Mouse (Mus musculus) ES-CJ7 (cell line): ENCODE measurements around the gene Shisa5.

Experiments
- DNase-seq: peaks from one replicate; pipeline ENCODE4 v3.0.0; 2011; ENCODE audit warnings: low read depth, low spot score

The Shisa5 gene

DNA sequence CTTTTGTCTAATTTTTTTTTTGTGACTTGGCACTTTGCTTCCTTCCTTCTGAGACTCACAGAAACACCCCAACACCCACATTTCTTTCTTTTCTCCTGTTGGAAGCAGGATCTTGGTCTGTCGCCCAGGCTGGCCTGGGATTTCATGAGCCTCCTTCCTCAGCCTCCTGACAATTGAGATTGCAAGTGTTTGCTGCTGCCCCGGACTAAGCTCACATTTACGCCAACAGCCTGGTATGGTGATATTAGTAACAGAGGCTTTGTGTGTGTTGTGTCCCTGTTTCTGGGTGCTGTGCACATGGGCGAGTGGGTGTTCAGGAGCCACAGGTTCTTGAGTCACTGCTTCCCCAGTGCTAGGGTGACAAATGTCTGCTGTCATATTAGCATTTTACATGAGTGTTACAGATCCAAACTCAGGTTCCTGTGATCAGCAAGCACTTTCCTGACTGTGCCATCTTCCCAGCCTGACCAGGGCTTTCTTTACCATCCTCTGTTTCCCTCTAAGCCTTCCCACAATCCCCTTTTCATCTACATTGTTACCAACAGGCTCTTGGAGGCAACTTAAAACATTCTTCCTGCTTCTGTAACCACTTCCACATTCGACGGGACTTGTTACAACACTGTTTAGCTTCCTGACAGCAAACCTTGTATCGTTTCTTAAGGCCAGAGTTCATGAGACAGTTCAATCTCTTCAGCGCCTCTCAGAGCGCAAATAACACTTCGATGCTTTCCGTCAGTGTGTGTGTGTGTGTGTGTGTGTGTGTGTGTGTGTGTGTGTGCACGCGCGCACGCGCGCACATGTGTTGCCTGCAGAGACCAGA, 15.3 kb upstream of the Shisa5 start:
- no peak for DNase-seq

DNA sequence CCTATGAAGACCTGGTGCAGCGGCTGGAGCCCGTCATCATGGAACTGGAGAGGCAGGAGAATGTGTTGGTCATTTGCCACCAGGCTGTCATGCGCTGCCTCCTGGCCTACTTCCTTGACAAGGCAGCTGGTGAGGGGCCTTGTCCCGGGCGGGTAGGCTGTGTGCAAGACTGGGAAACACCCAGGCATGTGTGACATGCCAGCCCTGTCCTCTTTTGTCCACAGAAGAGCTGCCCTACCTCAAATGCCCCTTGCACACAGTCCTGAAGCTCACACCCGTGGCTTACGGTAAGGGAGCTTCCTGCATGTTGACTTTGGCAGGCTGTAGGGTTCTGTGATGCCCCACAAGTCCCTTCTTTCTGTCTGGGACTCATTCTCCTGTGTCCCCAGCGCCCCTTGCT, 10.8 kb upstream of the Shisa5 start:
- no peak for DNase-seq

DNA sequence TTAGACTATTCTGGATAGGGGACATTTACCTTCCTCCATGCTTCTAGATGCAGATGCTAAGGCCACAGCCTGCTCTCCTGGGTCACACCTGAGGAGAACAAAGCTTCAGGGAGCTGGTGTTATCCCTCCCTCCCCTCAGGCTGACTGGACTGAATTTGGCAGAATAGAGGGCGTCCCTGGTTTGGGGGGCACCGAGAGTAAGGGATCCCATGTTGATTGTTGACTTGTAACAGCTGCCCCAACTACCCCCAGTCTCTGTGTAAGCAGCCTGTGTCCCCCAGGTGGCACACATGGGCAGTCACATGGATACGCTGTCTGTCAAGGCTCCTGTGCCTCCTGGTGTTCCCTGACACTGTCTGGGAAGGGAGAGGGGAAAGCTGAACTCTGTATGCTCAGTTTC, 9.9 kb upstream of the Shisa5 start:
- DNase-seq = no peak

DNA sequence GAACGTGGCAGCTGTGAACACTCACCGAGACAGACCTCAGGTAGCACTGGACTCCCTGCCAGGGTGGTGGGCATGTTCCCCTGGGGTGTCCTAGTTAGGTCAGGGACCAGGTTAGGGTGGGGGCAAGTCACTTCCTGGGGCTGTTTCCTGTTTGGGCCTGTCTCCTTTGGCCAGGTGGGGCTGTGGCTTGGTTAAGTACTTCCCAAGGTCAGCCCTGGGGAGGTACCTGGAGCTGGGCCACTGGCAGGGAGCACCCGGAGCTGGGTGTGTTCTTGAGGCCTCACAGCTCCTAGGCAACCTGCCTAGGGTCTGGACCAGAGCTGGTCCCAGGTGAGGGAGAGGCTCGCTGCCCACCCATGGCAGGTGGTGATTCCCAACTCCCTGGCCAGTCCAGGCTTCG, 9.4 kb upstream of the Shisa5 start:
- no peak for DNase-seq

DNA sequence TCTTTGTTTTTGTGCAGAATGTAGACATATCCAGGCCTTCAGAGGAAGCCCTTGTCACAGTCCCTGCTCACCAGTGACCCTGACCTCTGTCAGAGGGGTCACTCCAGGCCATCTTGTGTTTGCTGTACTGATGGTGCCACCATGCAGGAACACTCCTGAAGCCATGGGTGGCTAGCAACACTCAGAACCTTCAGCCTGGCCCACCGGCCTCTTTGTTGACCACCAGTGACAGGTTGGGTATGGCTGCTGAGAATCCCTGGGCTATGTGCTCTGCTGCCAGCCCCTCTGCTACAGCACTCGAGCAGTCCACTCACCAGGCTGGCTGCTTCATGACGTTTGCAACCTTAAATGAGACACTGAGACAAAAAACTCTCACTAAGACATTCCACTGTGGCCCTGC, 8.1 kb upstream of the Shisa5 start:
- DNase-seq = no peak

DNA sequence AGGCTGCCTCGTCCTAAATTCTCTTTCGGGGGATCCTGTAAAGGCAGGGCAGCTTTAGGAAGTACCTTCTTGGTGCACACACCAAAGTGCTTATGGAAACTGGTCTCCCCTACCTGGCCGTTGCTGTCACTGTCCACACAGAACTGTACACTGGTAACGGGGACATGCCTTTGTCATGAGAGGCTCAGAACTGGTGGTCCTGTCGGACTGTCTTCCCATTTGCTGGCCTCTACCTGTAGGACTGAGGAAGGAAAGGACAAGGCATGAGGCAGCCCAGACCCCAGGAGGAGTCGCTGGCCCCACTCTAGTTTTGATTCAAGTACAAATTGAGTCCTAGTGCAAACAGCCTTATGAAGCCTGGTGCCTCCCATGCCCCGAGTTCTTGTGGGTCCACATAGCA, 7.4 kb upstream of the Shisa5 start:
- DNase-seq = no peak

DNA sequence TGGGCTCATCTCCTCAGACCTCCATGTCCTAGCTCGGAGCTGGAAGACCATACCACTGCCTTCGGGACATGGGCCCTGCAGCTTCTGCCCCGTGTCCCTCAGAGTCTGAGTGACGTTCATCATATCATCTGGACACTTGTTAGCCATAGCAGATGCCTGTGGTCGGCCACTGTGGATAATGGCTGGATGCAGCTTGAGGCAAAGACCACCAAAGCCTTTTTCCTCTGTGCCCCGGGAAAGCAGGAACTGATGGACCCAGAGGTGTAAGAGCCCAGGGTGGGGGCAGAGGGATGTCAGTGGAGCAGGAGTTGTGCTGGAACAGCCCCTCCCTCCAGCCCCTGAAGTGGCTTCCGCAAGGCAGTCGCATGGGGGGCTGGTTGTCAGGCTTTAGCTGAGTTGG, 6.7 kb upstream of the Shisa5 start:
- no peak for DNase-seq

DNA sequence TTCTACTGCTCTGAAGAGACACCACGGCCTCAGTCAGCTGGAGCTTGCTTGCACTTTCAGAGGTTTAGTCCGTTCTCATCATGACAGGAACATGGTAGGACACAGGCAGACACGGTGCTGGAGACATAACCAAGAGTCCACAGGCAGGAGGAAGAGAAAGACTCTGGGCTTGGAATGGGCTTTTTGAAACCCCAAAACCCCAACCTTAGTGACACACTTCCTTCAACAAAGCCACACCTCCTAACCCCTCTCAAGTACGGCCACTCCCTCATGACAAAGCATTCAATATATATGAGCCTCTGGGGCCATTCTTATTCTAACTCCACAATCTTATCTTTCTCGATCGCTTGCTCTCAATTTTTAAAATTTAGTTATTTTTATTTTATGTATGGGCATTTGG, 5.9 kb upstream of the Shisa5 start:
- DNase-seq = no peak

DNA sequence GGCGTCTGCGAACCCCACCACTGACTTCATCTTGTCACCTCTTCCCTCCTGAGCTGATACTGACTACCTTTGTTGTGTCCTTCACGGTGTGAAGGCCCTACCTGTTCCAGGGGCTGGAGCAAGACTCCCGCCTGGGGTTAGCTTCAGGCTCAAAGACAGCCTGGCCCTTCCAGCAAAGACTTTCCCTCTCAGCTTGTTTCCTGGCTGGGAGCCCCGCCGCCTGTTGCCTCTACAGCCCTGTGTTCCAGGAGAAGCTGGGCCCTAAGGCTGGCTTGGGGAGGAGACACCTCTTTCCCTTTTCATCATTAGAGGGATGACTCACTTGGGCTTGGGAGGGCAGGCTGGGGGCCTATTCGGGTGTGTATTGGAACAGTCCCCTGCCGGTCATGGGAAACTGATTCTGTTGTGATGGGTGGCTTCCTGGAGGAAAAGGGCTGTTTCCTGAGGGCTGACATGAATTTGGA, 568 bp downstream of the Shisa5 start:
- peak; percentile 31 for DNase-seq

DNA sequence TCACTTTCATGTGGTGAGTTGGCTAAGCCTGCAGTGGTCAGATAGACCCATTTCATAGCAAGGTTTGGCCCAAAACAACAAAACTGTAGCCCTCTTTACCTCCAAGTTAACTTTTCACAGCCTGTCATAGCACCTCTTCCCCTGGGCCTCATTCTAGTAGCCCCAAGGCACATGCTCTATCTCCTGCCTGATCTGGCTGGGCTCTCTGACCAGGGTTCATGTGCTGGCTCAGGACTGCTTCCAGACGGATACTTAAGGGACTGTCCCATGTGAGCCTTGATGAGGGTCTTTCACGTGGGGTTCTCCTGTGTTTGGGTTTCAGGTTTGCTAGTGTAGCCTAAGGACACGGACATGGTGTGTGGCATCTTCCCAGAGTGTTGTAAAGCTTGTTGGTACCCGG, 1.3 kb downstream of the Shisa5 start:
- DNase-seq = no peak

DNA sequence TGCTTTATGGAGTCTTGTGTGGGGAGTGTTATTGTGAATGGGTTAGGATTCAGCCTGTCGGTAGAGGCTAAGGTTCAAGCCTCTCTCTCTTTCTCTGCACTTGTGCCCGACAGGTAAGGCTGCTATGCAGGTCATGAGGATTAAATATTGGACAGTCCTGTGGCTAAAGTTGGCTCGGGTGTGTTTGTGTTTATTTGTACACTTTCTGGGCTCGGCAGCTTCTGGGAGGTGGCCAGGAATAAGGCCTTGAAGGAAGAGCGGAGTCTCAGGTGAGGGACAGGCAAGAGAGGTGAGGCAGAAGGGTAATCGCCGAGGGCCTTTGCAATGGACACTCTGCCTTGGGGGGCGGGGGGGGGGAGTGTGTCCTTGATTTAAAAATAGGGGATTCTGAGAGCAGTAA, 1.9 kb downstream of the Shisa5 start:
- no peak for DNase-seq

DNA sequence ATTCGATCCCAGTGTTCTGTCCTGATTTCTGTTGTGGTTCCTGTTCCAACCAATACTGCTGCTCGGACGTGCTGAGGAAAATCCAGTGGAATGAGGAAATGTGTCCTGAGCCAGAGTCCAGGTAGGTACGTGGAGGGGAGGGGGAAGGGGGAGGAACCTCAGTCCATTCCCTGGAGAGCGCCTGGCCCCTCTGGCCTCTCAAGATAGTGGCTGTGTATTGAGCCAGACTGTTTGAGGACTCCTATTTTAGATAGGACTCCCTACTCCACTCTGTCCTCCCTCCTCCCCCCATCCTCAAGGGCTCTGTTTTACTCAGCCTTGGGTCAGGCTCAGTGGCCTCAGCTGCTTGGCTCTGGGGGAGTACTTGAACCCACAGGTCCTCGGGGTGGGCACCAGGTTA, 2.5 kb downstream of the Shisa5 start:
- no peak for DNase-seq

DNA sequence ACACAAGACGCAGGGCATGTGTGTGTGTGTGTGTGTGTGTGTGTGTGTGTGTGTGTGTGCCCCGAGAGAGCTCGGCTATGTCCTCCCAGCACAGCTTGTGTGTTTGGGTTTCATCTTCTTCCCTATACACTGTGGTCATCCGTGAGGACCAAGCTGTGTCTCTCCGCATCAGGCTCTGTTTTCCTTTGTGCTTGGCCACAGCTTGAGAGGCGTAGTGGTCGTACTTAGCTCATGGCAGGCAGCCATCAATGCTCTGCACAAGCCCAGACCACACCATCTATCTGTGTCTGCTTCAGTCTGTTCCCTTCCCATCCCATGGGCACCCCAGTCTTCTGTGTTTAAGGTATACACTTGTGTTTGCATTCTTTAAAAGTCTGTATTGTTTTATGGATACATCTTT, 3.0 kb downstream of the Shisa5 start:
- no peak for DNase-seq

DNA sequence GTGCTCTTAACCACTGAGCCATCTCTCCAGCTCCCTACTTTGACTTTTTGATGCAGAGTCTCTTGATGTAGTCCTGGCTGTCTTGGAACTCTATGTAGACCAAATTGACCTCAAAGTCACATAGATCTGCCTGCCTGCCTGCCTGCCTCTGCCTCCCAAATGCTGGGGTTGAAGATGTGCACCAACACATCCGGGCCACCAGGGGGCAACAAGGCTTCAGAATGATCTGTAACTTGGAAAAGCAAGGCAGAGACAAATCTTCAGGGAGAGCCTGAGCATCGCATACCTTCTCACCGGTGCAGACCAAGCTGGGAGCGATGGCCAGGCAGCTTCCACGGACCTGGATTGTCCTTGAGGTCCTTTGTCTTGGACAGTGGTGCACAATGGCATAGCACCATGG, 7.9 kb downstream of the Shisa5 start:
- DNase-seq = peak; percentile 84

DNA sequence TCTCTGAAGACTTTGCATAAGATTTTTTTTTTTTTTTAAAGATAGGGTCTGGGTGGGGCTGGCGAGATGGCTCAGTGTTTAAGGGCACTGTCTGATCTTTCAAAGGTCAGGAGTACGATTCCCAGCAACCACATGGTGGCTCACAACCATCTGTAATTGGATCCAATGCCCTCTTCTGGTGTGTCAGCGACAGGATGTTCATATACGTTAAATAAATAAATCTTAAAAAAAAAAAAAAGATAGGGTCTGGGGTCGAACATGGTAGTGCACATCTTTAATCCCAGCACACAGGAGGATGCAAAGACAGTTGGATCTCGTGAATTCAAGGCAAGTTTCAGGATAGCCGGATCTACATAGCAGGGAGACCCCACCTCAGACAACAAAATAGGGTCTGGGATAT, 11.0 kb downstream of the Shisa5 start:
- DNase-seq = no peak

DNA sequence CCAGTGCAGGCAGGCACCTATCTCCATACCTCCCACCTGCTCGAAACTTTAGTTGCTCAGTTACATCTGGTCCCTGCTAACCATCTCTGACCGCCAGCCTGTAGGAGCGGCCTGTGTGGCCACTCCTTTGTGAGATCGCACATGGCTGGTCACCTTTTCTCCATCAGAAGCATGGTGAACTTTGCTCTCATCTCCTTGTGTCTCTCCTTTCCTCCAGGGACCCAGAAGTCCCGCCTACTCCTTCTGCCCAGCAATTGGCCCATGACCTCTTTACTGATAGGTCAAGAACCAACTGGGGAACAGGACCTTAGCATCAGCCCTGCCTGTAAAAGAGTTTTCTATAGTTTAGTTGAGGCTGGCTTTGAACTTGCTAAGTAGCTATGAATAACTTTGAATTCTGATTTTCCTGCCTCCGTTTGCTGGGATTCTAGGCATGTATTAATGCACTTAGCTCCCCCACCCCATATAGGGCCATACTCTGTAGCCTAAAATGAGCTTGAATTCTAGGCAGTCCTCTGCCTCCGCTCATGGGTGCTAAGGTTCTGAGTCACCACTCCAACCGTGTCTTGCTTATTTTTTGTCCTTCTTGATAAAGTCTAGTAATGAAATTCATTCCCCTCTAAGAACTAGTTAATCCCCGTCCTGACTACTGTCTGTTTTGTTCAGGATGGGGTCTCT, 11.8 kb downstream of the Shisa5 start:
- peak; percentile 56 for DNase-seq

DNA sequence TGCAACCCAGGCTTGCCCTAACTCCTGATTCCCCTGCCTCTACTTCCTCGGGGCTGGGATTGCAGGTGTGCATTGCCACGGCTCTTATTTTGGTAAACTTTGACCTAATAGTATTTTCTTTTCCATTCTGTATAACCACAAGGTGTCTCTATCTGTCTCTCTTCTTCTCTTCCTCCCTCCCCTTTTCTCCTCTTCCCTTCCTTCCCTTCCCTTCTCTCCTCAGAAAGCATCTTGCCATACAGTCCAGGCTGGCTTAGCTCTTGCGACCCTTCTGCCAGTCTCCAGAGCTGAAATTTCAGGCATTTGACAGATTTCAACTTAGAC, 12.3 kb downstream of the Shisa5 start:
- DNase-seq = no peak

DNA sequence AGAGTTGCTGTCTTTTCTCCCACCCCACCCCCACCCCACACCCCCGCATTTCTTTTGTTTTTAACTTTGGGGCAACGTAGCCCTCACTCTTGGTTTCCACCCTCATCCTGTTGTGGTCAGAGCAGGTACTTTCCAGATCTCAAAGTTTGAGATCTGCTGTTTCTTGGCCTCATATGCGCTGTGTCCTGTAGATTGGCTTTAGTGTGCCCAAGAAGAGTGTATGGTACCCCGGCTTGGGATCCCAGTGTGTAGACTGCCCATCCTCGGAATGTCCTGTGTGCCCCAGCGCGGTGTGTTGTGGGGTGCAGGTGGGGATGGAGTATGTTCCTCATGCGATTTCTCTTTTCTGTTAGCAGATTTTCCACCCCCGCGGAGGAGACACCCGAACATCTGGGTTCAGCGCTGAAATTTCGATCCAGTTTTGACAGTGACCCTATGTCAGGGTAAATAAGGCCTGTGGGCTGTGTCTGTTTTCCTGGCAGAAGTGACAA, 12.7 kb downstream of the Shisa5 start:
- no peak for DNase-seq

DNA sequence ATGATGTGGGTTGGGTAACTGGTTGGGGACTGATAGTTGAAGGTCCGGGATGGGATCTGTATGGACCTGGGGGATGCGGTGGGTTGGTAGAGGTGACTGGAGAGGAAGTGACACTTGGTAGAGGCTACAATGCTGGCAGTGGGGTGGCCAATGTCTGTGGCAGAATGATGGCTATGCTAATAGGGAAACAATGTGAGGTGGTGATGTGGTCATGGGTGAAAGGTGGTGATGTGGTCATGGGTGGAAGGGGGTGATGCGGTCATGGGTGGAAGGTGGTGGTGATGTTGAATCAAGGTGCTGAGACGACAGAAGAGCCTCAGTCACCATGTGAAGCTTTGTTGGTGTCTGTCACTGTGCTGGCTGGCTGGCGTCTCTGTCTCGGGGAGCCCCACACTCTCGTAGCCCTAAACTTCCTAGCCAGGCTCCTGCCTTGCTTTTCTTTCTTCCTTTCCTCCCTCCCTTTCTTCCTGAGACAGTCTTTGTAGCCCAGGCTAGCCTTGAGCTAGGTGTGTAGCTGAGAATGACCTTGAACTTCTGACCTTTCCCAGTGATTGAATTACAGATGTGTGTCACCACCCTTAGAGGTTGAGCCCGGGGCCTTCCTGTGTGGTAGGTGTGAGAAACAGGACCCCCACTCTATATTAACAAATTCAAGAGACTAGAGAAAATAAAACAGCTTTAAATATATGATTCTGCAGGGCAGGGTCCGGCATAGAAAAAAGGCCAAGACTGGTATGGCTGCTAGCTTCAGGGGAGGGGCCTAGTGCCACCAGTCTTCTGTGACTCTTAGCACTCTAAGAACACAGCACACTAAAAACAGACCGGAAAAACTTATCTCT, 13.5 kb downstream of the Shisa5 start:
- no peak for DNase-seq

DNA sequence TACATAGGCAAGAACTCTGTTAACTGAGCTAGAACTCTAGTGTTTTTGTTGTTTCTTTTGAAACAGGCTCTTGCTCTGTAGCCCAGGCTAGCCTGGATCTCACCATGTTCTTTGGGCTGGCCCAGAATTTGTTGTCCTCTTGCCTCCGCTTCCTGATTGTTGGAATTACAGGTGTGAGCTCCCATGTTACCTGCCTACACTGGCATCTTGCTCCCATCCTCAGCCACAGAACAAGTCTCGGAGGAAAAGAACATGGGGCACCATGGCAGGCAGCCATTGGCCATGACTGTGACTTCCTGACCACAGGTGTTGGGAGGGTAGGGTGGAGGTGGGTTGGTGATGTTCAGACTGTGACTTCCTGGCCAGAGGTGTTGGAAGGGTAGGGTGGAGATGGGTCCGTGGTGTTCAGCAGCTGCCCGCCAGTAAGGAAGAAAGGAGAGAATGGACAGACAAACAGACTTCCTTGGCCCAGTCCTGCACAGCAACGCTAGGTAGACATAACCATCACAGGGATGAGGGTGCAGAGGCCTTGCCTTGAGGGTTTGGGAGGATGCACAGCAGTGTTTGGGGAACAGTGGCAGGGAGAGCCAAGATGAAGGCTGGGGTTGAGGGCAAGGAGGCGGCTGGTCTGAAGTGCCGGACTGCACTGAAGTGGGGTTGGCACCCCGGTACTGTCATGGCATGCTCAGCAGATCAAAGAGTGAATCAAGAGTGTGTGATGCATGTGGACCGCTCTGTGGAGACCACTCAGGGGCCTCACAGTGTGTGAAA, 14.3 kb downstream of the Shisa5 start:
- no peak for DNase-seq

DNA sequence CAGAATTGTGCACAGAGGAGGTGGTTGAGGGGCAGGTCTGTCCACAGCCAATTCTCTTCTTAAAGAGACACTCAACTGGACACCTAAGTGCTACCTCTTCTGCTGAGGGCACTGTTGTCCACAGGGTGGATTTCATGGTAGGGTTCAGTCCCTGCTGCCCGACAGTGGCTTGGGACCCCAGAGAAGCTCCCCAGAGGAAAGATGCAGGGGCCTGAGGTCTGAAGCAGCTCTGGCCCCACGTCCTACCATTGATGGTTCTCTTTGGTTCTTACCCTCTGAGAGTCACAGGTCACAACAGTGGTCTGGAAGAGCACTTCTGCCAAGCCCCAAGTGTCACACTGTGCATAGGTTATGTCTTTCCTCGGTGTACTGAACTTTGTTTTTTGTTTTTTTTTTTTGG, 15.0 kb downstream of the Shisa5 start:
- no peak for DNase-seq

DNA sequence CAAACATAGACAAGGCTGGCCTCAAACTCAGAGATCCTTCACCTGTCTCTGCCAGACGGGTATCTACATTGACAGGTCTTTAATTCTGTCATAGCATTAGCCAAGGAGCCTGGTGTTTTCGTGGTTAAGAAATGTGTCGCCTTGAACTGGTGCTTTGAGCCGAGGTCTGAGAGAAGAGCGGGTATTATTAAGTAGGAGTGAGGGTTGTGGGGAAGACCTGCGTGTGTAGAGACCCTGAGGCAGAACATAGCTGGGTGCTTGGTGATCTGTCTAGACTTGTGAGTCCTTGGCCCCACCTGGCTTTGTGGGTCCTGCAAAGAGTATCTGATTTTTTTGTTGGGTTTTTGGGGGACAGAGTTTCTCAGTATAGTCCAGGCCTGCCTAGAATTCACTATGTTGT, 15.5 kb downstream of the Shisa5 start:
- DNase-seq = no peak
